Mouse (Mus musculus): Measurements from ENCODE around the gene Olfr796. TPM values are rescaled to one million over a fixed set of nuclear protein-coding genes. Genes with fewer than 3 reads are reported as not detected.

The Olfr796 gene
- polyA plus RNA-seq, 1 experiment, result not detected

DNA sequence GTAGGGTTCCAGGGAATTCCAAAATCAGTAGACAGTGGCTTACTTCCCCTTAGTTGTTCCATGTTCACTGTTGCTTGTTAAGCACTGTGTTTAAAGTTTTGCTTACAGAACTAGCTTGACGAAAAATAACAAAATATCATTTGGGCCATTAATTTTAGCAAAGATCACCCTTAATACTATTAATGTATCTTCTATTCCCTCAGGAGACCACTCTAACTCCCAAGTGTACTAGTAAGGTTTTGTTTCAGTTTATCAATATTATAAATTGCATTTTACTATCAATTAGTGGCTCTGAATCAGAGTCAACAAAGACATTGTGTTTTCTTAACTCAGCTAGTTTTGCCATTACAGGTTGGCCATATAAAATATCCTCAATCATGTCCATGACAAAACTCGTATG, 45.0 kb downstream of the Olfr796 start, which contains the start of gene Olfr794:
Gene Olfr794 (plus strand): TSS at position 301 of the 400 bp plus-strand sequence.
- TF ChIP-seq CTCF (IDR thresholded peaks at IDR 0.05; ENCODE audit: borderline replicate concordance, insufficient read depth, low read depth, low read length) (no peak), POLR2A (IDR thresholded peaks at IDR 0.05; ENCODE audit: borderline replicate concordance, insufficient read depth, low read length) (no peak)
- H3K27ac ChIP-seq (ENCODE audit: insufficient read depth, low read length), result no peak within 1 kb of the TSS
- 80% methylated on average over 2 of the region's 2 CpGs for WGBS

More for the DNA sequence above, 45.0 kb downstream of the Olfr796 start, which contains the start of gene Olfr794:
- no peaks in the 10 kb centered on the region for H3K4me1 ChIP-seq (ENCODE audit: control insufficient read depth, insufficient read depth, low read length)
- H3K27me3 ChIP-seq (ENCODE audit: control insufficient read depth, insufficient read depth, low read length), result no peaks in the 10 kb centered on the region
- no peak for DNase-seq
- no peak within 1 kb of the TSS for H3K4me3 ChIP-seq (replicated peaks; ENCODE audit: insufficient read depth, low read depth, low read length)

Other genes starting within 250 kb of the Olfr796 start
- 0.06 and 0.08 TPM in 2 replicates for gene Olfr784, start 228.5 kb downstream of the Olfr796 start, polyA plus RNA-seq (2012; rRNA removed)
- gene Olfr785, start 207.1 kb downstream of the Olfr796 start, polyA plus RNA-seq (2012; rRNA removed), result not detected in 2 replicates
- gene Olfr786, start 185.3 kb downstream of the Olfr796 start, polyA plus RNA-seq (2012; rRNA removed), result not detected in 2 replicates
- not detected in 2 replicates for gene Olfr787, start 150.7 kb downstream of the Olfr796 start, polyA plus RNA-seq (2012; rRNA removed)
- not detected in 2 replicates for gene Olfr788, start 141.6 kb downstream of the Olfr796 start, polyA plus RNA-seq (2012; rRNA removed)
- gene Olfr789, start 127.8 kb downstream of the Olfr796 start, polyA plus RNA-seq (2012; rRNA removed), result not detected in 2 replicates
- gene Olfr790, start 114.1 kb downstream of the Olfr796 start, polyA plus RNA-seq (2012; rRNA removed), result not detected in 2 replicates
- gene Olfr791, start 90.8 kb downstream of the Olfr796 start, polyA plus RNA-seq (2012; rRNA removed), result not detected in 2 replicates
- gene Olfr792, start 73.4 kb downstream of the Olfr796 start, polyA plus RNA-seq (2012; rRNA removed), result not detected in 2 replicates
- not detected in 2 replicates for gene Olfr794, start 44.9 kb downstream of the Olfr796 start, polyA plus RNA-seq (2012; rRNA removed)
- gene Olfr798, start 15.4 kb upstream of the Olfr796 start, polyA plus RNA-seq (2012; rRNA removed), result not detected in 2 replicates
- not detected in 2 replicates for gene Olfr799, start 24.9 kb upstream of the Olfr796 start, polyA plus RNA-seq (2012; rRNA removed)
- gene Olfr800, start 45.1 kb upstream of the Olfr796 start, polyA plus RNA-seq (2012; rRNA removed), result not detected in 2 replicates
- gene Olfr801, start 61.3 kb upstream of the Olfr796 start, polyA plus RNA-seq (2012; rRNA removed), result not detected in 2 replicates
- gene Olfr802, start 75.6 kb upstream of the Olfr796 start, polyA plus RNA-seq (2012; rRNA removed), result not detected in 2 replicates
- not detected in 2 replicates for gene Olfr803, start 81.7 kb upstream of the Olfr796 start, polyA plus RNA-seq (2012; rRNA removed)
- gene Olfr804, start 90.6 kb upstream of the Olfr796 start, polyA plus RNA-seq (2012; rRNA removed), result not detected in 2 replicates
- not detected in 2 replicates for gene Olfr805, start 116.8 kb upstream of the Olfr796 start, polyA plus RNA-seq (2012; rRNA removed)
- gene Olfr806, start 129.4 kb upstream of the Olfr796 start, polyA plus RNA-seq (2012; rRNA removed), result not detected in 2 replicates
- gene Olfr807, start 145.2 kb upstream of the Olfr796 start, polyA plus RNA-seq (2012; rRNA removed), result not detected in 2 replicates
- gene Olfr808, start 152.9 kb upstream of the Olfr796 start, polyA plus RNA-seq (2012; rRNA removed), result not detected in 2 replicates
- gene Olfr809, start 162.1 kb upstream of the Olfr796 start, polyA plus RNA-seq (2012; rRNA removed), result not detected in 2 replicates
- gene Olfr810, start 182.3 kb upstream of the Olfr796 start, polyA plus RNA-seq (2012; rRNA removed), result not detected in 2 replicates
- gene Olfr811, start 191.8 kb upstream of the Olfr796 start, polyA plus RNA-seq (2012; rRNA removed), result not detected in 2 replicates
- gene Olfr812, start 233.5 kb upstream of the Olfr796 start, polyA plus RNA-seq (2012; rRNA removed), result not detected in 2 replicates
- gene Olfr813, start 242.8 kb upstream of the Olfr796 start, polyA plus RNA-seq (2012; rRNA removed), result not detected in 2 replicates